Mouse (Mus musculus): ENCODE results near the gene Fam196b. TPM values are rescaled to one million over a fixed set of nuclear protein-coding genes. Genes with fewer than 3 reads are reported as not detected.

The Fam196b gene
- polyA plus RNA-seq, 1 experiment from 2014 or later: 0.12 TPM

- 61% methylated on average over 4 of the region's 4 CpGs for WGBS
- no peak overlapping the region for H3K4me3 ChIP-seq (ENCODE audit: low read depth, low read length)
Measured at GRCm38 (mm10) chr11:34384178-34384577, 69.6 kb downstream of the Fam196b start.

GRCm38 (mm10) chr11:34385001-34385688, 70.5 kb downstream of the Fam196b start:
- ATAC-seq (ENCODE audit: low FRiP score, low TSS enrichment) (no peak), DNase-seq (ENCODE audit: low spot score) (no peak)
- no peaks in the 10 kb centered on the region for H3K4me1 ChIP-seq (replicated peaks; ENCODE audit: control insufficient read depth, insufficient read depth)
- no peaks in the 10 kb centered on the region for H3K9me3 ChIP-seq (ENCODE audit: control insufficient read depth, low read length)
- H3K36me3 ChIP-seq (ENCODE audit: control insufficient read depth, insufficient read depth, low read length): no peaks in the 10 kb centered on the region
- H3K4me2 ChIP-seq (replicated peaks; ENCODE audit: low read depth): no peak overlapping the region
- no peaks in the 10 kb centered on the region for H3K27me3 ChIP-seq (ENCODE audit: control insufficient read depth, insufficient read depth, low read length)
- H3K27ac ChIP-seq (replicated peaks): no peak overlapping the region
- WGBS: 33% methylated on average over 1 of the region's 1 CpGs
- TF ChIP-seq EP300 (optimal IDR thresholded peaks at IDR 0.05) (no peak), CTCF (IDR thresholded peaks at IDR 0.05; ENCODE audit: low read depth) (no peak)
- H3K4me3 ChIP-seq (ENCODE audit: low read depth, low read length): no peak overlapping the region
- H3K9ac ChIP-seq (ENCODE audit: low read length): no peak overlapping the region

More at GRCm38 (mm10) chr11:34384178-34384577, 69.6 kb downstream of the Fam196b start:
- Histone ChIP-seq H3K36me3 (ENCODE audit: control insufficient read depth, insufficient read depth, low read length) (no peaks in the 10 kb centered on the region), H3K4me2 (replicated peaks; ENCODE audit: low read depth) (no peak overlapping the region), H3K9me3 (ENCODE audit: control insufficient read depth, low read length) (no peaks in the 10 kb centered on the region), H3K27ac (replicated peaks) (no peak overlapping the region), H3K4me1 (replicated peaks; ENCODE audit: control insufficient read depth, insufficient read depth) (no peaks in the 10 kb centered on the region), H3K27me3 (ENCODE audit: control insufficient read depth, insufficient read depth, low read length) (no peaks in the 10 kb centered on the region), H3K9ac (ENCODE audit: low read length) (no peak overlapping the region)
- no peak for ATAC-seq (ENCODE audit: low FRiP score, low TSS enrichment)
- TF ChIP-seq CTCF (IDR thresholded peaks at IDR 0.05; ENCODE audit: low read depth) (no peak), EP300 (optimal IDR thresholded peaks at IDR 0.05) (no peak)
- no peak for DNase-seq (ENCODE audit: low spot score)

- Histone ChIP-seq H3K9ac (ENCODE audit: low read length) (no peak overlapping the region), H3K36me3 (ENCODE audit: control insufficient read depth, insufficient read depth, low read length) (no peaks in the 10 kb centered on the region), H3K4me3 (ENCODE audit: low read depth, low read length) (no peak overlapping the region), H3K4me1 (replicated peaks; ENCODE audit: control insufficient read depth, insufficient read depth) (no peaks in the 10 kb centered on the region), H3K9me3 (ENCODE audit: control insufficient read depth, low read length) (no peaks in the 10 kb centered on the region), H3K4me2 (replicated peaks; ENCODE audit: low read depth) (no peak overlapping the region), H3K27me3 (ENCODE audit: control insufficient read depth, insufficient read depth, low read length) (no peaks in the 10 kb centered on the region), H3K27ac (replicated peaks) (no peak overlapping the region)
- no peak for DNase-seq (ENCODE audit: low spot score)
- no peak for ATAC-seq (ENCODE audit: low FRiP score, low TSS enrichment)
- TF ChIP-seq CTCF (IDR thresholded peaks at IDR 0.05; ENCODE audit: low read depth) (no peak), EP300 (optimal IDR thresholded peaks at IDR 0.05) (no peak)
- WGBS: 88% methylated on average over 6 of the region's 6 CpGs
Measured at GRCm38 (mm10) chr11:34389261-34390116, 74.9 kb downstream of the Fam196b start.

DNA sequence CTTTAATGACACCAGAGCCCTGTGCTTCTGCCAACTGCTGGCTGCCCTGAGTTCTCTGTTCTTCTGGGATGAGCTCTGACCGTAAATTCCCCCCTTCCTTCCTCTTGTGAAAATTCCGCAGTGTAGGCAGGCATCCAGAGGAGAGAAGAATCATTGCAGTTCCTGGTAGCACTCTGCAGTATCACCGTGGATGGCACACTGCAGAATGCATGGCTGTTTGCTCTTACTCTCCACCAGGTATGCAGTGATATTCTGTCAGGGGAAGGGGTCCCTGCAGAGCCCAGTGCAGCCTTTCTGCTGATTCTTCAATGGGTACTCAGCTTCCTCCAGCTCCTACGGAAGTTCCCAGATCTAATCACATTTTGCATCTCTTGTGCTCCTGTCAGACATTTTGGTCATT, 77.5 kb downstream of the Fam196b start:
- ATAC-seq (ENCODE audit: low FRiP score, low TSS enrichment) (no peak), DNase-seq (ENCODE audit: low spot score) (no peak)
- H3K4me2 ChIP-seq (replicated peaks; ENCODE audit: low read depth): no peak overlapping the region
- WGBS: 40% methylated on average over 4 of the region's 4 CpGs
- no peaks in the 10 kb centered on the region for H3K4me1 ChIP-seq (replicated peaks; ENCODE audit: control insufficient read depth, insufficient read depth)
- H3K4me3 ChIP-seq (ENCODE audit: low read depth, low read length): no peak overlapping the region
- TF ChIP-seq EP300 (optimal IDR thresholded peaks at IDR 0.05): no peak
- TF ChIP-seq CTCF (IDR thresholded peaks at IDR 0.05; ENCODE audit: low read depth): no peak
- H3K9me3 ChIP-seq (ENCODE audit: control insufficient read depth, low read length): no peaks in the 10 kb centered on the region
- H3K27me3 ChIP-seq (ENCODE audit: control insufficient read depth, insufficient read depth, low read length): no peaks in the 10 kb centered on the region
- no peak overlapping the region for H3K9ac ChIP-seq (ENCODE audit: low read length)
- no peak overlapping the region for H3K27ac ChIP-seq (replicated peaks)
- H3K36me3 ChIP-seq (ENCODE audit: control insufficient read depth, insufficient read depth, low read length): no peaks in the 10 kb centered on the region

- TF ChIP-seq CTCF (IDR thresholded peaks at IDR 0.05; ENCODE audit: low read depth) (no peak), EP300 (optimal IDR thresholded peaks at IDR 0.05) (no peak)
- DNase-seq (ENCODE audit: low spot score): no peak
- WGBS: 68% methylated on average over 3 of the region's 3 CpGs
Measured at GRCm38 (mm10) chr11:34395802-34396201, 81.2 kb downstream of the Fam196b start.

DNA sequence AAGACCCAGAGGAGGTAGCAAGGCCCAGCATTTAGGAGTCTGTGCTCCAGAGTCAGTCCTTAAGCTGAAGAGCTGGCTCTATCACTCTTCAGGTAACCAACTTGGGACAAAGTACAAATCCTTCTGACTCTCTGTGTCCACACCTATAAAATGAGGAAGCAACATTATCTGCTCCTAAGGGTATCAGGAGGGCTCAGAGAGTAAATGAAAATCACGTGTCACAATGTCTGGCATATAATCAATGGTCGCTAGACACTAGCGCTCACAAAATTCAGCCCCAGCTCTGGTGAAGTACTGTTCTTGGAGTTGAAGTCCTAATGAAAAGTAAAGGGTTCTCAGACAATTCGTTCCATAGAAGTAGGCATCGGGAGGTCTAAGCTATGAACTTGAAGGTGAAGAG, 83.0 kb downstream of the Fam196b start:
- no peak for ATAC-seq (ENCODE audit: low FRiP score, low TSS enrichment)
- H3K4me1 ChIP-seq (replicated peaks; ENCODE audit: control insufficient read depth, insufficient read depth): no peaks in the 10 kb centered on the region
- H3K27ac ChIP-seq (replicated peaks): no peak overlapping the region
- no peaks in the 10 kb centered on the region for H3K36me3 ChIP-seq (ENCODE audit: control insufficient read depth, insufficient read depth, low read length)
- 89% methylated on average over 5 of the region's 5 CpGs for WGBS
- no peak overlapping the region for H3K4me2 ChIP-seq (replicated peaks; ENCODE audit: low read depth)
- H3K9ac ChIP-seq (ENCODE audit: low read length): no peak overlapping the region
- no peak for TF ChIP-seq EP300 (optimal IDR thresholded peaks at IDR 0.05)
- no peak for TF ChIP-seq CTCF (IDR thresholded peaks at IDR 0.05; ENCODE audit: low read depth)
- DNase-seq (ENCODE audit: low spot score): no peak
- no peaks in the 10 kb centered on the region for H3K27me3 ChIP-seq (ENCODE audit: control insufficient read depth, insufficient read depth, low read length)
- H3K9me3 ChIP-seq (ENCODE audit: control insufficient read depth, low read length): no peaks in the 10 kb centered on the region
- no peak overlapping the region for H3K4me3 ChIP-seq (ENCODE audit: low read depth, low read length)

More at GRCm38 (mm10) chr11:34395802-34396201, 81.2 kb downstream of the Fam196b start:
- H3K36me3 ChIP-seq (ENCODE audit: control insufficient read depth, insufficient read depth, low read length): no peaks in the 10 kb centered on the region
- no peak overlapping the region for H3K27ac ChIP-seq (replicated peaks)
- no peak overlapping the region for H3K4me2 ChIP-seq (replicated peaks; ENCODE audit: low read depth)
- no peak for ATAC-seq (ENCODE audit: low FRiP score, low TSS enrichment)
- H3K27me3 ChIP-seq (ENCODE audit: control insufficient read depth, insufficient read depth, low read length): no peaks in the 10 kb centered on the region
- no peak overlapping the region for H3K4me3 ChIP-seq (ENCODE audit: low read depth, low read length)
- no peaks in the 10 kb centered on the region for H3K4me1 ChIP-seq (replicated peaks; ENCODE audit: control insufficient read depth, insufficient read depth)
- no peak overlapping the region for H3K9ac ChIP-seq (ENCODE audit: low read length)
- no peaks in the 10 kb centered on the region for H3K9me3 ChIP-seq (ENCODE audit: control insufficient read depth, low read length)
